Mouse (Mus musculus): ENCODE results near the gene Gm17617.
A peak's percentile ranks its signal among the peaks of the same experiment; 100 is the strongest.
"Not testable (repeated sequence)": the region's sequence is repeated elsewhere in the genome, so short reads cannot be mapped to it uniquely, and the experiment has no call there.

Gm17617 gene

DNA sequence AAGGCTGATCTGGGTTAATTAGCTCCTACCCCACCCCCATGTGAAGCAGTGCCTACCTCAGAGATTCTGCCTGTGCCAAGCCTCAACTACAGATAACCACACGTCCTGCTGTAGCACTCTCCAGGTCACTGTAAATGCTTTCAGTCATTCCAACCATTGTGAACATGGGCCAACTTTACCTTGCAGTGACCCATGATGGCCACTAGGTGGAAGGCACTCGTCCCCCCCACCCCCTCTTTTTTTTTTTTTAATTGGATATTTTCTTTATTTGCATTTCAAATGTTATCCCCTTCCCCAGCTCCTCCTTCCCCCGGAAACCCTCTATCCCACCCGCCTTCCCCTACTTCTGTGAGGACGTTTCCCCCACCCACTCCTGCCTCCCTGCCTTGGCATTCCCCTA, 2.0 kb upstream of the Gm17617 start:
- no peak for DNase-seq (ENCODE audit: low spot score in 2 of 2)

DNA sequence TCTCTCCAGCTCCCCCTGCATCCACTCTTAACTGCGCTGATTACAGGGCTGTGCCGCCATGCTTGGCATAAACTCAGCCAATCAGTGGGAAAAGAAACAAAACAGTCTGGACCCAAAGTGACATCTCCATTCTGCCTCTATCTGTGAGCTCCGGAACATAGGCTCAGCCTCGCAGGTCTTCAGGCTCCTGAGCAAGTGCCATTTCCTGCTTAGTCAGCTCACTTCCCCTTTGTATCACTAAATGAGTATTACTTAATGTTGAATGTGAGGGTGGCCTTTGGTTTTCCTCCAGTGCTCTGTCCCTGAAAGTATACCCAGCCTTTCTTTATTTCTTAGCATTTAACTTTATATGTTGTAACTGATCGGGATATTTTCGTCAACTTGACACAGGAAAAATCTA, 8.4 kb downstream of the Gm17617 start:
- no peak for DNase-seq (ENCODE audit: low spot score in 2 of 2)

DNA sequence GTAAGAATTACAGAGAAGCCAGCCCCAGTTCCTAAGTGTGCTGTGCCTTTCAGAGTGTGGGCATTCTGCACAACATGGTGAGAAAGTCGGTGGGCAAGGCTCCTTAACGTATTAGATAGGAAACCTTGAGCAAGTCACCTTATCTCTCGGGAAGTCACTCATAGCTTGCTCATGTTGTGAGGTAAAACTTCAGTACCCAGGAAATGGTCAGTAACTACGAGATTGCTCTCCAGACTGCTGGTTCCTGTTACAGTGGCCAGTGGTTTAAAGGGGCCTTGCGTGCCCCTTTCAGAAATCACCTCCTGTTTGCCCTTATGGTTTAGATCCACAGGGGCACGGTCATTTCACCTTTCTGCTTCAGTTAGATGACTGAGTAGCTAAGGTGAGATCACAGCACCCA, 19.0 kb downstream of the Gm17617 start:
- no peak for DNase-seq (ENCODE audit: low spot score in 2 of 2)

DNA sequence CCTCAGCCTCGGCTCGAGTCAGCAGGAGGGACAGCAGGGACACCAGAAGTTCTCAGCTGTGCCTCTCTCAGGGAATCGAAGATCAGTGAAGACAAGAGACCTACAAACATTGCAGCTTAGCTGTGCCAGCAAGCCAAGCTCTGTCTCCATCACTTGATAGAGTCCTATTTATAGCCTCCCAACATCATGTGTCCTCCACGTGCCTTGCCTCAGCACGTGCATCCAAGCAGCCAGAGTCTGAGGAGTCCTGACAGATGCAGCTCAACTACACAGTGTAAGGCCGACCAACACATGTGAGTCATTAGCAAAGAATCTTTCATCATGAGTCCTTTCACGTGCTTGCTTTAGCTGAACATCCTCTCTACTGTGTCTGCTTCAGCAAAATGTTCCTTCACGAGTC, 25.7 kb downstream of the Gm17617 start:
- DNase-seq (ENCODE audit: low spot score in 2 of 2) = no peak

DNA sequence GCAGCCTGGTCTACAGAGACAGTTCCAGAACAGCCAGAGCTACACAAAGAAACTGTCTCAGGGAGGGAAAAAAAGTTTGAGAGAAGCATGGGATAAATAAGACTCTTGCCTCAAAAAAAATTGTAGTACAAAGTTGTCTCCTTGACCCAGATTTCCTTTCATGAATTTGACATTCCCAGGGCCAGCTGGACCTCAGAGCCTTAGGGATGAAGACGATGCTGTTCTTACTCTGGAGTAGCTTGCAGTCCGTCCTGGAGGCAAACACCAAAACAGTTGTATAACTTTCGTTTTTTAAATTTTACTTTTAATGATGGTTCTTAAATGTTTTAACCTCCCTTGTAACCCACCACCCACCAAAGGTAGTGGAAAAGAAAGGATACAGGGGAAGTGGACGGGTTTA, 26.2 kb downstream of the Gm17617 start:
- no peak for DNase-seq (ENCODE audit: low spot score in 2 of 2)

DNA sequence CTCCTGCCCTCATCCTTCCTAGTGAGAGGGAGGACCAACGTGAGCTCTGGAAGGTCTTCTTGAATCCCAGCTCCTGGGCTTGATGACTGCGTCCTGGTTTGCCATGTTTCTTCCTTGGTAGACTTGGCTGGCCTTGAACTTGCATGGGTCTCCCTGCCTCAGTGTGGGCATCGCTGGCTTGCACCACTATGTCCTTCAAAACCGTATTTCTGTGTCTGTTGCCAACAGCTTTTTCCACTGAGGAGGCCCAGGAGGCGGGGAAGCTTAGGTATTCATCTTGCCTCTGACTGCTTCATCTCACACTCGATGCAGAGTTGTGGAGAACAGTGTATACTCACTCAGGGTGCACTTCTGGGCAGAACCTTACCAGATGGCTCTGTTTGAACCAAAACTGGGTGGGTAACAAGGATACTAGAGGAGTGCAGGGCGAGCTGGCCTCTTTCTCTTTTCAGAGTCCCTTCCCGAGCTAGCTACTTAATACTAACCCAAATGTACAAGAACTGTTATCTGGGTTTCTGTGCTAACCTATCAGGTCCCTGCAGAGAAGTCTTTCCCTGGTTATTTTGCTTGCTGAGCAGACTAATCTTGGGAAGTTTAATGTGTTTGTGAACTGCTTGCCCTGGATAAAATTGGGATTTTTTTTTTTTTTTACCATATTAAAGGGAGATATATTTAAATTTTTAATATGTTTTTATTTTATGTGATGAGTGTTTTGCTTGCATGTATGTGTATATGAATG, 27.2 kb downstream of the Gm17617 start:
- DNase-seq (ENCODE audit: low spot score in 2 of 2) = no peak

DNA sequence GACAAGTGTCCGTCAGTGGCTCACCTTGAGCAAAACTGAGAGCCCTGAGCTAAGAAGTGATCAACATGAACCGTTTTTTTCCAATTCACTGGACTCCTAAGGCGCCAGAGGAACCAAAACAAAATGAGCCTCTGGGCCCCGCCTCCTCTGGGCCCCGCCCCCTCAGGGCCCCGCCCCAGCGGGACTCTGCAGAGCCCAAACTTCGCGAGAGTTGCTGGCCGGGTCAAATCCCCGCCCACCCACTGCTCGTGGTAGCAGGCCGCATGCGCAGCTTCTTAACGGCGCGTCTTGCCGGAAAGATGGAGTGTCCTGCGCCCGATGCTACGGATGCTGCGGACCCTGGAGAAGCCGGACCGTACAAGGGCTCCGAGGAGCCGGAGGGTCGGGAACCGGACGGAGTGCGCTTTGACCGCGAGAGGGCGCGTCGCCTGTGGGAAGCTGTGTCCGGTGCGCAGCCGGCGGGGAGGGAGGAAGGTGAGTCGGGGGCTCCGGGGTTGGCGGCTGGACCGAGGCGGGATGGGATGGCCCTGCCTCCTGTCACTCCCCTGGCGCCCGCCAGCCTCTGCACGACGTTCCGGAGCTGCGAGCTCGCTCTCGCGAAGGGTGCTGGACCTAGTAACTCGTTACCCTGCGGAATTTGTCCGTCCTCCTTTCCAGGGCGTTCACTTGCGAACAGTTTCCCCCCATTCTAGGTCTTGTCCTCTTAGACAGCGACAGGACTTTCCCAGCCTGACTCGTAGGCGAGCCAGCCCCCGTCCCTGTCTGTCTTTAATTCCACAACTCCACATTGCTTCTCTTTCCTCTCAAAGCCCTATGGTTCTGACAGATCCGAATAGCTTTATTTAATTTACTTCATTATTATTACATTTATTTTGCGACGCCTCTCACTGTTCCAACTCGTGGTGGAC, 28.0 kb downstream of the Gm17617 start, which contains the start of gene Zfp346:
Gene Zfp346, plus strand, starts transcription at position 267 of the 908 bp plus-strand sequence.
- DNase-seq (ENCODE audit: low spot score in 2 of 2) = peak; percentile 98

DNA sequence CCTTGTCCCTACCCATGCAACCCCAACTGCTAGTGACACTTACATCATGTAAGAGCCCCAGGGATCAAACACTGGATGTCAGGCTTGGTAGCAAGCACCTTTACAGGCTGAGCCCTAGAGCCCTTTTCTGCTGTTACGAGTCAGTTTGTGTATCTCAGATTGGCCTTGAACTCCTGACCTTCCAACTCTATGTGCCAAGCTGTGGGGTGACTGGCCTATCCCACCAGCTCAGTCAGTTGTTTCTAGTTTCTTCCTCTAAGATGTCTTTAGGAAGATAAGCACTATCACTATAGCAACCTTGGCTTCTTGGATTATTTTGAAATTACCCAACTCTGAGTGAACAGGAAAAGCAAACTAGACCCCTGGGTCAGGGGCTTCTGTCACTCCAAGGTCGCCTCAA, 30.0 kb downstream of the Gm17617 start:
- no peak for DNase-seq (ENCODE audit: low spot score in 2 of 2)

DNA sequence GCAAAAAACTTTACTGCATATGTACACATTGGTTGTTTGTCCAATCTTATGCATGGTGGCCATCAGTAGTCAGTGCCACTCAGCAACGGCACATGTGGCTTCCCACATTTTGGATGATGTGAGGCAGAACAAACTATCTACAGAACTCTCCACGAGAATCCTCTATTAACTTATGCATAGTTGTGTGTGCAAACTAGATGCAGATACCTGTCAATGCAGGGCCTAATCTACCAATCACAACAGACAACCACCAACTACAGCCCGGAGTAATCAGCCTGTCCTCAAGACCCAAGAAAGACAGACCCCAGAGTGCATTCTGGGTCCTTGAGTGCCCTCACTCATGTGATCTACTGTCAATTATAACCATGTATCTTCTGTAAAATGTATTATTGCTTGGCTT, 31.0 kb downstream of the Gm17617 start:
- DNase-seq (ENCODE audit: low spot score in 2 of 2) = no peak

DNA sequence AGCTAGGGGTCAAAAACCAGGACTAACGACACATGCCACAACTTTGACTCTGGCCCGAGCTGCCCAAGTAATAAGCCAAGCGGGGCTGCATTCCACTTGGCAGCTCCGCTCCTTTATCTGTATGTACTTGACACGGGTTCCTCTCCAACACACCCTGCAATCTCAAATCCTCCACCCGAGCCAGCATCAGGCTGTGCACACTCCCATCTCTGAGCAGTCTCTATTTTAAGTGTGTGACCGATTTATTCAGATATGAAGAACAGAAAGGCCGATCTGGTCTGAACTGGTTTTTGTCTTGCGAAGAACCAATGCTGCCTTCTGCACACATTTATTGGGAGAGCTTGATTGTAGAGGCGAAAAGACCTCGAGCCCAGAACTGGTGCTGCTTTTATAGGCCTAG, 31.7 kb downstream of the Gm17617 start:
- DNase-seq (ENCODE audit: low spot score in 2 of 2) = no peak

DNA sequence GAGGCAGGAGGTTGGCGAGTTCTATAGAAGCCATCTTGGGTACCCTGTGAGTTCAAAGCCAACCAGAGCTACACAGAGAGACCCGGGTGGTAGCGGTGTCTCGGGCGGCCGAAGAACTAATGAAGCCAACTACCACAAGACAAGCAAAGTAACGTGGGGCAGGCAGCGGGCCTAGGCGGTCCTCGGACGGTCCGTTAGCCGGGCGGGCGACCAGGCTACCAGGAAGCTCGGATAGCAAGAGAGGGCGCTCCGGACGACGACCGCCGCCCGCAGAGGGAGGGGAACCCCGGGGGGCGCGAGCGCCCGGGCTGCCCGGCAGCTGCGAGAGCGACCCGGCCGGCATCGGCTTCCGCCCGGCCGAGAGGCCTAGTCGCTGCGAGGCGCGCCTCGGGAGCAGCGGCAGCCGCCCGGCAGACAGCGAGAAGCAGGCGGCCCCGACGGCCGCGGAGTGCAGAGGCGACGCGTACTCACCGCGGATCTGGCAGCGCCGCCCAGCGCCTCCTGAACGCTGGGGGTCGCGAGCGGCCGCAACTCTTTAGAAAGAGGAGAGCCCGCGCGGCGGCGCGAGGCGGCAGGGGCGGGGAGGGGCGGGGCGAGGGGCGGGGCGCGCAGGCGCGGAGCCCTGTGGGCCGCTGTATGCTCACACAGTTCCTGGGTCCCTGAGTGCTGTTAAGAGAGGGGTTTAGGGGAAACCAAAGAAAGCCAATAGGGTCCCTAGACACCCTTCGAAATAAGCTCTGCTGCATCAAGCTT, 33.4 kb downstream of the Gm17617 start, which contains the start of gene Uimc1:
Gene Uimc1, minus strand, starts transcription at position 575 of the 753 bp plus-strand sequence.
- DNase-seq (ENCODE audit: low spot score in 2 of 2) = peak; percentile 64 to 75

DNA sequence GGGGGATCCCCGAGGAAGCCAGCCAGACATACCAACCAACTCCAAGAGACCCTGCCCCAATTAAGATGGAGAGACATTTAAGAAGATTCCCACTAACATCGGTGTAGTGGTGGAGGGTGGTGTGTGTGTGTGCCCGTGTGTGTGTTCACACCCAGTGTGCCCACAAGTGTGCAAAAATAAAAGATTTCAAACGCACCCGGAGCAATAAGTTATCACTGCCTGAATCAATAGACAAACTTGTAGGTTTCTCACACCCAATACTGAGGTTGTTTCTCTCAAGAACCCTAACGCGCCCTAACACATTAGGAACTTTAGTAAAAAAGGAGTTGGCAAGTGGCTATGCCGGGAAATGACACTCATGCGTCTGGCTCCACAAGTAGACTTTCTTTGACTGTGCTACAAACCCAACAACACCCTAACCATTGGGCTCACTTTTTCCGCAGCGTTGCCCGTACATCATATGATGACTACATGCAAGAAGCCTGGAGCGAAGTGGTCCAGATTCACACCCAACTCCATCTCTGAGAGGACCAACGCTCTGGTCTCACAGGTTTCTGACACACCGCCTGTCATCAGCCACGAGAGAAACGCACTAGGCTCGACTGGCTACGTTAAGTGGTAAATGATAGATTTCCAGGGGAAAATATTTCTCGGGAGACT, 34.2 kb downstream of the Gm17617 start:
- peak in 1 of 2 experiments; percentile 8 for DNase-seq (ENCODE audit: low spot score in 2 of 2)

DNA sequence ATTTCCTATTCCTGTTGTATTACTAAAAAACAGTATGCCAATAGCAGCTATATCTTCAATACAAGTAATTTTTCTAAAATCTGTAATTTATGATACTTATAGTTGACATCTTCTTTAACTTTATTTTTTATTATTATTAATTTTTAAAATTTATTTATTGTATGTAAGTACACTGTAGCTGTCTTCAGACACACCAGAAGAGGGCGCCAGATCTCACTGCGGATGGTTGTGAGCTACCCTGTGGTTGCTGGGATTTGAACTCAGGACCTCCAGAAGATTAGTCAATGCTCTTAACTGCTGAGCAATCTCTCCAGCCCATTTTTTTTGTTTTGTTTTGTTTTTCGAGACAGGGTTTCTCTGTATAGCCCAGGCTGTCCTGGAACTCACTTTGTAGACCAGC, 35.5 kb downstream of the Gm17617 start:
- DNase-seq (ENCODE audit: low spot score in 2 of 2) = not testable (repeated sequence)

DNA sequence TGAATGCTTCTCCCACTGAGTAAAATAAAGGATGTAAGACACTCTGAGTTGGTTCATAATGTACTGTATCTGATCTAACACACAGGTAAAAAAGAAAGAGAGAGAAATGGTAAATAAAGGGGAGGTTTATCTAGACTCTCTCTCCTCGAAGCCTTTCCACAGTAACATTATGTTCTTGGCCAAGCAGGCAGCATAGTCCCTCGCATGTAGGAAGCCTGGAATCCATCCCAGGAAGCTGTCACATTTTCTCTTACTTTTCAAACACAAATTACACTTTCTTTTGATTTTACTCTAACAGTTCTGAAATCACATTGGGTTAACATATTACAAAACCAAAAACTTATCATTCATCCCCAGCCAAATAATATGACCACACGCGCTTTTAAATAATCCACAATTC, 40.8 kb downstream of the Gm17617 start:
- DNase-seq (ENCODE audit: low spot score in 2 of 2) = no peak
